Mouse (Mus musculus) liver, embryonic 16.5 days (tissue): ENCODE results near the gene Tmem143. TPM values are rescaled to one million over a fixed set of nuclear protein-coding genes. Genes with fewer than 3 reads are reported as not detected.
"Not testable (repeated sequence)": the region's sequence is repeated elsewhere in the genome, so short reads cannot be mapped to it uniquely, and the experiment has no call there.

Source experiments
- ATAC-seq: fragments of 200-750 bp; cut with Nextera tagmentation; 2 replicates; pipeline ENCODE4 v1.8.0; 2017; ENCODE audit warnings: low read depth, mild to moderate bottlenecking, moderate number of reproducible peaks, moderate library complexity
- H3K27ac ChIP-seq: fragments of 300-500 bp; sonication (generic); 2 replicates; pipeline ENCODE4 v1.5.1; 2014; ENCODE audit warnings: mild to moderate bottlenecking, low read length
- H3K27me3 ChIP-seq: fragments of 300-500 bp; sonication (generic); 2 replicates; pipeline ENCODE4 v1.6.1; 2014; ENCODE audit warnings: low read depth, low read length, mixed read lengths; ENCODE audit not compliant: control insufficient read depth, insufficient read depth
- H3K36me3 ChIP-seq: fragments of 300-500 bp; sonication (generic); 2 replicates; pipeline ENCODE4 v1.6.1; 2014; ENCODE audit warnings: mild to moderate bottlenecking; ENCODE audit not compliant: control insufficient read depth, insufficient read depth
- H3K4me1 ChIP-seq: fragments of 300-500 bp; sonication (generic); 2 replicates; pipeline ENCODE4 v1.6.1; 2014; ENCODE audit warnings: low read depth, low read length, mixed read lengths; ENCODE audit not compliant: control insufficient read depth
- H3K4me2 ChIP-seq: fragments of 300-500 bp; sonication (generic); 2 replicates; pipeline ENCODE4 v1.6.1; 2014; ENCODE audit warnings: low read depth, low read length, mixed read lengths
- H3K4me3 ChIP-seq: fragments of 300-500 bp; sonication (generic); 2 replicates; pipeline ENCODE4 v1.5.1; 2014; ENCODE audit warnings: low read depth, mild to moderate bottlenecking, low read length
- H3K9ac ChIP-seq: fragments of 300-500 bp; sonication (generic); 2 replicates; pipeline ENCODE4 v1.6.1; 2014; ENCODE audit warnings: low read depth, low read length
- H3K9me3 ChIP-seq: fragments of 300-500 bp; sonication (generic); replicated peaks from 2 replicates; pipeline ENCODE4 v1.6.1; 2016; ENCODE audit warnings: low read length; ENCODE audit not compliant: control insufficient read depth
- WGBS: fragments of 180-500 bp; shearing (Covaris S2); extraction: QIAGEN DNeasy Blood & Tissue Kit; methylation state at CpG from one replicate; pipeline ENCODE4 v1.1.7; 2014; ENCODE audit not compliant: insufficient replicate concordance; 5-methylcytosine and 5-hydroxymethylcytosine counted together
- polyA plus RNA-seq: library from polyadenylated mRNA; unstranded; fragments of >200 nt; fragmentation: Nextera tagmentation; extraction: Ambion mirVana; gene quantifications from 2 replicates; pipeline ENCODE4 v1.2.1, GENCODE M21; 2015

Gene Tmem143
- polyA plus RNA-seq, 1 experiment from 2014 or later, result 3.5 TPM

- not testable (repeated sequence) for H3K27me3 ChIP-seq, H3K27ac ChIP-seq, H3K4me3 ChIP-seq, H3K4me2 ChIP-seq, H3K9me3 ChIP-seq, ATAC-seq, H3K9ac ChIP-seq
- H3K4me1 ChIP-seq, result peaks cover 16% of the 10 kb centered on the region
- H3K36me3 ChIP-seq, result peaks cover 49% of the 10 kb centered on the region
- WGBS, result 71% methylated on average over 1 of the region's 1 CpGs
Measured at GRCm38 (mm10) chr7:45878278-45878677, 18.5 kb upstream of the Tmem143 start, which contains the start of gene Grin2d. Gene Grin2d, minus strand, starts transcription at chr7:45878378.

GRCm38 (mm10) chr7:45880531-45880930 lies 16.2 kb upstream of the Tmem143 start:
- Histone ChIP-seq H3K4me1 (no peaks in the 10 kb centered on the region), H3K4me3 (no peak overlapping the region), H3K9me3 (no peaks in the 10 kb centered on the region), H3K4me2 (no peak overlapping the region), H3K9ac (no peak overlapping the region), H3K27ac (no peak overlapping the region), H3K27me3 (no peaks in the 10 kb centered on the region), H3K36me3 (peaks cover 46% of the 10 kb centered on the region)
- 91% methylated on average over 4 of the region's 4 CpGs for WGBS
- ATAC-seq, result no peak

- WGBS, result 79% methylated on average over 2 of the region's 2 CpGs
- H3K9ac ChIP-seq, result no peak overlapping the region
- no peak for ATAC-seq
- no peak overlapping the region for H3K27ac ChIP-seq
- H3K27me3 ChIP-seq, result no peaks in the 10 kb centered on the region
- no peak overlapping the region for H3K4me2 ChIP-seq
- no peak overlapping the region for H3K4me3 ChIP-seq
- no peaks in the 10 kb centered on the region for H3K9me3 ChIP-seq
- no peaks in the 10 kb centered on the region for H3K4me1 ChIP-seq
- peaks cover 42% of the 10 kb centered on the region for H3K36me3 ChIP-seq
Measured at GRCm38 (mm10) chr7:45881011-45881410, 15.7 kb upstream of the Tmem143 start.

DNA sequence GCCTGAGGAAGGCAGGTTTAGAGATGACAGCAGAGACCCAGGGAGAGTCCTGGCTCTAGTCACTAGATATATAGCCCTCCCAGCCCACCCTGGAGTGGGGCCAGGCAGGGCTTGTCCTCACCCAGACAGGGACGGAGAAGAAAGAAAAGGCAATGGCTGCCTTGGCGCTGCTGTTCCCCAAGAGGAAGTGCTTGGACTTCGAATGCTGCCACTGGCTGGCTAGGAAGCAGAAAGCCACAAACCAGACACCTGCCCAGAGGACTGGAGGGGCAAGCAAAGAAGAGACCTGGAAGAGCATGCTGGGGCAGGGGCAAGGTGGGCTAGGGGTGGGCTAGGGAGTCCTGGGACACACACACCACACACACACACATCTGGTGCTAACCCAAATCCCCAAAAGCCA lies 9.5 kb upstream of the Tmem143 start:
- H3K27me3 ChIP-seq, result no peaks in the 10 kb centered on the region
- no peak overlapping the region for H3K4me3 ChIP-seq
- H3K9ac ChIP-seq, result no peak overlapping the region
- 18% methylated on average over 3 of the region's 3 CpGs for WGBS
- no peaks in the 10 kb centered on the region for H3K4me1 ChIP-seq
- no peak for ATAC-seq
- peaks cover 5% of the 10 kb centered on the region; the same call in 1 of the 2 replicates for H3K36me3 ChIP-seq
- H3K4me2 ChIP-seq, result no peak overlapping the region
- no peaks in the 10 kb centered on the region for H3K9me3 ChIP-seq
- no peak overlapping the region for H3K27ac ChIP-seq

- no peak overlapping the region for H3K4me2 ChIP-seq
- H3K36me3 ChIP-seq, result no peaks in the 10 kb centered on the region
- no peak for ATAC-seq
- no peak overlapping the region for H3K4me3 ChIP-seq
- H3K27me3 ChIP-seq, result no peaks in the 10 kb centered on the region
- no peak overlapping the region for H3K9ac ChIP-seq
- no peak overlapping the region for H3K27ac ChIP-seq
- peaks cover 13% of the 10 kb centered on the region for H3K4me1 ChIP-seq
- H3K9me3 ChIP-seq, result no peaks in the 10 kb centered on the region
- 61% methylated on average over 2 of the region's 2 CpGs for WGBS
Measured at GRCm38 (mm10) chr7:45892651-45893050, 4.1 kb upstream of the Tmem143 start.

DNA sequence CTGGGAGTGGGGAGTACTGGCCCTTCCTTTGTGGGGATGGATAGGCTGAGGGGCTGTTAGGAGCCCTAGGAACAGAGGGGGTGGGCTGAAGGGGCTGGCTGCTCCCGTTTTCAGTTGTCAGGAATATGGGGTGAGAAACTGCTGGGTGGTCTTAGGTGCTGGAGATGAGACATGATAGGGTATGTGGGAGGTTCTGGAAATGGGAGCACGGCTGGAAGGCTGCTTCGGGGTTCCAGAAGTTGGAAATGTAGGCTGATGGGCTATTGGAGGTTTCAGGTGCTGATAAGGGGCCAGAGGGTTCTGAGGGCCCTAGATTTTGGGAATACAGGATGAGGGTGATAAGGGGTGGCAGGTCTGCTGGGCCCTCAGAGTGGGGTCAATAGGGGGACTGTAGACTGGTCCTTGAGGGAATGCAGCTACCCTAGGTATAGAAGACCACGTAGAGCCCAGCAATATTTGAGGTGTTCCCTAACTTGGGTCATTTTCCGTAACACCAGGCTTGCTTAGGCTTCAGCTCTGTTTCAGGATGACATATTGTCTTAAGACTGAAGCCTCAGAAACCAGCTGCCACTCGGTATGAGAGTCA lies 717 bp upstream of the Tmem143 start:
- ATAC-seq, result no peak
- H3K27ac ChIP-seq, result peak overlapping the region; percentile 70
- peak overlapping the region; percentile 95 for H3K4me2 ChIP-seq
- WGBS, result 69% methylated on average over 6 of the region's 6 CpGs
- no peaks in the 10 kb centered on the region for H3K9me3 ChIP-seq
- H3K9ac ChIP-seq, result peak overlapping the region; percentile 57; the same call in 1 of the 2 replicates
- no peaks in the 10 kb centered on the region for H3K27me3 ChIP-seq
- H3K4me1 ChIP-seq, result peaks cover 16% of the 10 kb centered on the region
- no peaks in the 10 kb centered on the region for H3K36me3 ChIP-seq
- H3K4me3 ChIP-seq, result peak overlapping the region; percentile 64

DNA sequence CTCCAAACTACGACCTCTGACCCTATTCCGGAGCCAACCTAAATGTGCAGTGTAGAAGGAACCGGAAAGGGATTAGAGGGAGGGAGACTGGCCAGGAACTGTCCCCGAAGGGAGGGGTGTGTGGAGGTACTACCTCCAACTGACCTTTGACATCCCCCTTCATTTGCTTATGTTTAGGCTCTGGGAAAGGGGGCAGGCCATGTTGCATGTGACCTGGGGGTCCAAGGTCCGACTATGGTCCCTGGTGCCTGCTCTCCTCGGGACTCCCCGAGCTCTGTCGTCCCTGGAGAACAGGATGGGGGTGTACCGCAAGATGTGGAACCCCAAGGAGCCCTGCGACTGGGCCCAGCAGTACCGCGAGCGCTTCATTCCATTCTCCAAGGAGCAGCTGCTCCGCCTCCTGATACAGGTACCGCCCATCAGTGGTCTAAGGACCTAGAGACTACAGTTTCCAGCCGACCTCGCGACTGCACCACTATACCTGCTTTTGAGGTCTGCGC lies 567 bp downstream of the Tmem143 start:
- Histone ChIP-seq H3K36me3 (no peaks in the 10 kb centered on the region), H3K9ac (peak overlapping the region; percentile 72), H3K4me1 (peaks cover 21% of the 10 kb centered on the region), H3K27ac (peak overlapping the region; percentile 86), H3K9me3 (no peaks in the 10 kb centered on the region), H3K27me3 (no peaks in the 10 kb centered on the region), H3K4me2 (peak overlapping the region; percentile 95), H3K4me3 (peak overlapping the region; percentile 64)
- under 1% methylated on average over 19 of the region's 19 CpGs for WGBS
- ATAC-seq, result peak; percentile 77

DNA sequence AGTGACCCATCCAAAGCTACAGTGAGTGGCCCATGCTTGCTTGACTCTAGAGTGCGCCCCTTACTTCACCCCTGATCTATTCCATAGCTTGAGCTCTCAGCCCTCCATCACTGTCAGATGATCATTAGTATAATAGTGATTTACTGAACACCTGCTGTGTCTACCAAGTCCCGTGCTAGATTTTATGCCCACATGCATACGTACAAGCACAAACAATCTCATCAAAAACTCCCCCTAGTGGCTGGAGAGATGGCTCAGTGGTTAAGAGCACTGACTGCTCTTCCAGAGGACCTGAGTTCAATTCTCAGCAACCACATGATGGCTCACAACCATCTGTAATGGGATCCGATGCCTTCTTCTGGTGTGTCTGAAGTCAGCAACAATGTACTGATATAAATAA lies 1.4 kb downstream of the Tmem143 start:
- not testable (repeated sequence) for H3K27me3 ChIP-seq, H3K36me3 ChIP-seq, H3K9me3 ChIP-seq, ATAC-seq, H3K27ac ChIP-seq, H3K9ac ChIP-seq
- Histone ChIP-seq H3K4me3 (peak overlapping the region; percentile 64), H3K4me1 (peaks cover 21% of the 10 kb centered on the region), H3K4me2 (peak overlapping the region; percentile 95)
- WGBS, result 32% methylated on average over 4 of the region's 4 CpGs

- ATAC-seq, result 0 out of 2 replicates have a peak, but pooled peaks have one; percentile 16
Measured at GRCm38 (mm10) chr7:45901562-45901961, 4.8 kb downstream of the Tmem143 start.

More at GRCm38 (mm10) chr7:45901562-45901961, 4.8 kb downstream of the Tmem143 start:
- Histone ChIP-seq H3K9me3 (peaks cover 4% of the 10 kb centered on the region; the same call in 1 of the 2 replicates), H3K4me2 (no peak overlapping the region), H3K36me3 (no peaks in the 10 kb centered on the region), H3K4me1 (peaks cover 14% of the 10 kb centered on the region), H3K9ac (no peak overlapping the region), H3K4me3 (no peak overlapping the region), H3K27ac (no peak overlapping the region), H3K27me3 (no peaks in the 10 kb centered on the region)
- WGBS, result 46% methylated on average over 5 of the region's 5 CpGs
